Mouse (Mus musculus): Measurements from ENCODE around the gene Olfr263. TPM values are rescaled to one million over a fixed set of nuclear protein-coding genes. Genes with fewer than 3 reads are reported as not detected.

Olfr263 gene
- polyA plus RNA-seq, 1 experiment from 2014 or later, result not detected

DNA sequence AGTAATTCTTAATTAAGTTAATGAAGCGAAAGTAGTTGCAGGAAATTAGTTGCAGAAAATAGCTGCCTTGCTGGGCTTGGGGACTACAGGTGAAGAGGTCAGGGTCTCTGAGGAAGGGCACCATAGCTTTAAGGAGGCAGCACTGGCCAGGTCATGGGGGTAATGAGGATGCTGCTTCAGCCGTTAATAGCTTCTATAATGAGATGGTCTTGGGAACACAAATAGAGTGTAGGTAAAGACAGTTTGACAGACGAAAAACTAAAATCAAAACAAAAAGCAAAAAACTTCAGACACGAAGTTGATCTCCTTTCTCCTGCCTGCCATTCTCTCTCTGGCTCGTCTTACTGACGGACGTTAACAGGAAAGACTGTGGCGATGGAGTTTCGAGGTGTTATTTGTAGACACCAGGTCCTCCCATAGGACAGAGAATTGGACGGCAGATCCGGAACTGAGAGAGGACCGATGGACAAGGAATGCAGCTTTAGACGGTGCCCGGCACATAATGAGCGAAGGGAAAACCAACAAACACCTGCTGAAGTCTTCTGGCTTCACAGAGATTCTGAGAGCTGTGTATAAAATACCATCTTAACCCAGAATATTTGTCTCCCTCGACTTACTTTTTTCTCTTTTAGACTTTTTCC is 39.1 kb downstream of the Olfr263 start:
- Histone ChIP-seq H3K27me3 (ENCODE audit: insufficient read depth, low read length) (no peaks in the 10 kb centered on the region), H3K36me3 (ENCODE audit: insufficient read depth, low read length) (no peaks in the 10 kb centered on the region), H3K4me2 (replicated peaks; ENCODE audit: low read depth, low read length) (peak overlapping the region; percentile 96), H3K9me3 (ENCODE audit: low read length) (no peaks in the 10 kb centered on the region), H3K4me1 (ENCODE audit: insufficient read depth, low read length) (peaks cover 10% of the 10 kb centered on the region; the same call in 1 of the 2 replicates), H3K27ac (ENCODE audit: low read length) (peak overlapping the region; percentile 56), H3K9ac (replicated peaks; ENCODE audit: low read length) (peak overlapping the region; percentile 64), H3K4me3 (ENCODE audit: low read length) (peak overlapping the region; percentile 73)
- under 1% methylated on average over 16 of the region's 16 CpGs for WGBS
- ATAC-seq (ENCODE audit: low FRiP score, low TSS enrichment), result no peak

DNA sequence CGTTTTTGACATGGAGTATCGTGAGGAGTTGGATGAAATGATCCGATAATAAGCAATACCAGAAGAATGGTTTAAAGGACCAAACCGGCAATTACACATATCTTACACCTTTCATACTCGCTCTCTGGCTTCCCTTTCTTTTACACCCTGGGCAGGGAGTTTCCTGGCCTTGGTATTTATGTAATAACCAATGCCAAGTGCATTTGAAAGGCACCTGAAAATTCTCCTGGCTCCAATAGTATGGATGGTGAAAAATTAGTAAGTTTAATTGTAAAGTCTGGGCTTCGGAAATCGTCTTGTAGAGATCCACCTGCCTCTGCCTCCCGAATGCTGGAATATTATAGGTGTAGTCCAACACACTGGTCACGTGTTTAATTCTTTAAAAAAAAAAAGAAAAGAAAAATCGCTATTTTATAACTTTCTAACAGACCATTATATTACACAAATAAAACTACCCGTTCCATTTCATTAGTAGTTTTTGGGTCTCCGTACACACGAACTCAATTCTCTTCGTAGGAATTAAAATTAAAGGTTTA is 39.8 kb downstream of the Olfr263 start:
- peaks cover 14% of the 10 kb centered on the region; the same call in 1 of the 2 replicates for H3K4me1 ChIP-seq (ENCODE audit: insufficient read depth, low read length)
- 3% methylated on average over 14 of the region's 14 CpGs for WGBS
- no peaks in the 10 kb centered on the region for H3K27me3 ChIP-seq (ENCODE audit: insufficient read depth, low read length)
- no peaks in the 10 kb centered on the region for H3K9me3 ChIP-seq (ENCODE audit: low read length)
- H3K36me3 ChIP-seq (ENCODE audit: insufficient read depth, low read length), result no peaks in the 10 kb centered on the region
- no peak for ATAC-seq (ENCODE audit: low FRiP score, low TSS enrichment)
- H3K4me2 ChIP-seq (replicated peaks; ENCODE audit: low read depth, low read length), result peak overlapping the region; percentile 96
- no peak overlapping the region for H3K27ac ChIP-seq (ENCODE audit: low read length)
- no peak overlapping the region for H3K9ac ChIP-seq (replicated peaks; ENCODE audit: low read length)
- H3K4me3 ChIP-seq (ENCODE audit: low read length), result peak overlapping the region; percentile 73

DNA sequence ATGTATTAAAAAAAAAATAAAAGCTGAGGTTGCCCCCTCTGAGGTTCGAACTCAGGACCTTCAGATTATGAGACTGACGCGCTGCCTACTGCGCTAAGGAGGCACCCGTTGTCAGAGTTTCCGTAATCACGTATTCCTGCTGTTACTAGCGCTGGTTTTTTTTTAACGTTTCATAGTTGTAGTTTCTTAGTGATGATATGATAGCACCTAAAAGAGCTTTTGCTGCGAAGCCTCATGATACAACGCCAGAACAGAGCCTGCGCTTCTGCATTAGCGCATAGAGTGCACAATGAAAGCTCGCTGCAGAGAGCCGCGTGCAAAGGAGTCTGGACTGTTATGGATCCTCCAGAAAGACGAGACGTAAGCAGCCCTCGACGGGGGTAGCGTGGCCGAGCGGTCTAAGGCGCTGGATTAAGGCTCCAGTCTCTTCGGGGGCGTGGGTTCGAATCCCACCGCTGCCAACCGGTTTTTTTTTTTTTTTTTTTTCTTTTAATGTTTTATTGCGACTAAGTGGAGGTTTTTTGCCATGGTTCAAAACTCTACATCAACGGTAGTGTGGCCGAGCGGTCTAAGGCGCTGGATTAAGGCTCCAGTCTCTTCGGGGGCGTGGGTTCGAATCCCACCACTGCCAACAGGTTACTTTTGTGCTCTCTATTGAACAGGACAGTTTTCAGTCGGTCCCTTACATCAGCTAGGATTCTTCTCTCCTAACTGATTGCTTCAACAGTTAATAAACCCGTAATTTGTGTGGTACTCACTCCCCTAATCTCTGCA is 40.4 kb downstream of the Olfr263 start:
- H3K9ac ChIP-seq (replicated peaks; ENCODE audit: low read length), result peak overlapping the region; percentile 33

DNA sequence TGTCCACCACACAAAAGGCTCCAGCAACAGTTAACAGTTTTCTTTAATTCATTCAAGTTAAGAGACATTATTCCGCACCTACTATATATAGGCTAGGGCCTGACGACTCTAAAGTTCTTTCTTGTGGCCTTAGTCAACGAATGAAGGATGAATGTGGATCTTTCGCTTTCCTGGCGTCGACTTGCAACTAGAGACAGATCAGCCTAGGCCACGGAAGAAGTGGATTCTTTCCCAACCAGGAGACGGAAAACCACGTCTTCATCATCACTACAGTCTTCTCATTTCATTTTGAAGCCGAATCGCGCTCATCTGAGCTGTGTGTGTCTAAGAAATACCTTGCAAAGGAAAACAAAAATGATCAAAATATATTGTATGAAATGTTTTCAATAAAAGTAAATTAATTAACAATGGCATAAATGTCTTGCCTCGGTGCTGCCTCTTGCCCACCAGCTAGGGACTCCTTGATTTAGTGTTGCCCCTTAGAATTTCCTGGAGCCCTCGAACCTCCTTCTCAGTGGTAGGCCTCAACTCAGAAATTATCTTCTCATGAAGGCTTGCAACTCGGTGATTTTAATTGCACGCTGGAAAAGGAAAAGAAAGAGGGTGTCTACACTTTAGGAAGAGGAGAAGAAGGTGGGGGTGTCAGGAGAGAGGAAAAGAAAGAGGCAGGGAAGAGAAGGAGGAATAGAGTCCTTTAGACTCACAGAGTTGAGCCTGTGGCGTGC is 41.2 kb downstream of the Olfr263 start:
- peaks cover 14% of the 10 kb centered on the region; the same call in 1 of the 2 replicates for H3K4me1 ChIP-seq (ENCODE audit: insufficient read depth, low read length)
- H3K4me3 ChIP-seq (ENCODE audit: low read length), result peak overlapping the region; percentile 73
- H3K4me2 ChIP-seq (replicated peaks; ENCODE audit: low read depth, low read length), result peak overlapping the region; percentile 96
- no peaks in the 10 kb centered on the region for H3K27me3 ChIP-seq (ENCODE audit: insufficient read depth, low read length)
- no peaks in the 10 kb centered on the region for H3K9me3 ChIP-seq (ENCODE audit: low read length)
- no peak overlapping the region for H3K9ac ChIP-seq (replicated peaks; ENCODE audit: low read length)
- H3K27ac ChIP-seq (ENCODE audit: low read length), result no peak overlapping the region
- no peak for ATAC-seq (ENCODE audit: low FRiP score, low TSS enrichment)
- WGBS, result 50% methylated on average over 17 of the region's 17 CpGs
- no peaks in the 10 kb centered on the region for H3K36me3 ChIP-seq (ENCODE audit: insufficient read depth, low read length)

More for the DNA sequence above, 40.4 kb downstream of the Olfr263 start:
- Histone ChIP-seq H3K4me3 (ENCODE audit: low read length) (peak overlapping the region; percentile 73), H3K36me3 (ENCODE audit: insufficient read depth, low read length) (no peaks in the 10 kb centered on the region), H3K4me2 (replicated peaks; ENCODE audit: low read depth, low read length) (peak overlapping the region; percentile 96), H3K4me1 (ENCODE audit: insufficient read depth, low read length) (peaks cover 14% of the 10 kb centered on the region; the same call in 1 of the 2 replicates), H3K27me3 (ENCODE audit: insufficient read depth, low read length) (no peaks in the 10 kb centered on the region), H3K9me3 (ENCODE audit: low read length) (no peaks in the 10 kb centered on the region), H3K27ac (ENCODE audit: low read length) (peak overlapping the region; percentile 29; the same call in 1 of the 2 replicates)
- under 1% methylated on average over 39 of the region's 39 CpGs for WGBS
- ATAC-seq (ENCODE audit: low FRiP score, low TSS enrichment), result peak; percentile 80

DNA sequence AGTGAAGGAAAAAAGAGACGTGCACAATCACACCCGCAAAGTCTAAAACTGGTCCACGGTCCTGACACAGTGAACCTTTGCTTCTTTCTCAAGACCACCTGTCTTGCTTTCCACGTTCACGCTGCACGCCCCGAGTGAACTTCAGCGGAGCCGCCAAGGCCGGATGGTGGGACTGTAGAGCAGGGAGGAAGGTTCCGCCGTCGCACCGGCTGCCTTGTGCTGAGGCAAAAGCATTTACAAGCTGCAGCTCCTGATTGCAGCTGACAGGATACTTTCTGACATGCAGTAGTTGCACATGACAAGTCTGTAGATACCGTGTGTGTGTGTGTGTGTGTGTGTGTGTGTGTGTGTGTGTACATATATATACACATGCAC is 41.7 kb downstream of the Olfr263 start:
- Histone ChIP-seq H3K36me3 (ENCODE audit: insufficient read depth, low read length) (no peaks in the 10 kb centered on the region), H3K4me2 (replicated peaks; ENCODE audit: low read depth, low read length) (peak overlapping the region; percentile 57), H3K9me3 (ENCODE audit: low read length) (no peaks in the 10 kb centered on the region), H3K9ac (replicated peaks; ENCODE audit: low read length) (no peak overlapping the region), H3K4me1 (ENCODE audit: insufficient read depth, low read length) (peaks cover 14% of the 10 kb centered on the region; the same call in 1 of the 2 replicates), H3K4me3 (ENCODE audit: low read length) (peak overlapping the region; percentile 51), H3K27ac (ENCODE audit: low read length) (no peak overlapping the region), H3K27me3 (ENCODE audit: insufficient read depth, low read length) (no peaks in the 10 kb centered on the region)
- WGBS, result 7% methylated on average over 15 of the region's 15 CpGs
- no peak for ATAC-seq (ENCODE audit: low FRiP score, low TSS enrichment)

DNA sequence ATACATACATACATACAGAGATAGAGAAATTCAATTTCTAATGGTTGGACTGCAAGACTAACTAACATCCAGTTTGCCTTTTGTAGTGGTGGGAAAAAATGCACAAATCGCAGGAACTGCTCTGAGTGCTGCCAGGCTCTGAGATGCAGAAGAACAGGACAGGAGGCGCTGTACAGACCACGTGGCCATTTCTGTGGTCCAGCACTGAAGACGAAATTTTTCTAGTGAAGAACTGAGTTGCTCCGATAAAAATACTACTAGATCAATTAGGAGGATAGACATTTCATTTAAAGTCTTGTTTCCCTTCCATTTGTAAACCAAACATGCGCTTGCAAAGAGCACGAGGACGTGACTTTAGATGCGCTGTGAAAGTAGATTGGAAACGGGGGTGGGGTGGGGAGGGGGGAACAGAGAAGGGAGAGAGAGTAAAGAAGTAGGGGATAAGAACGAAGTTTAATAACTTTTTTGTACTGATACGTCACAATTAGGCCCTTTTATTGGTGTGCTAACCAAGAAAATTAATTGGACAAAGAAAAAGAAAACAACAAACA is 42.2 kb downstream of the Olfr263 start:
- Histone ChIP-seq H3K27ac (ENCODE audit: low read length) (0 out of 2 replicates have a peak overlapping the region, but pooled peaks have one; percentile 13), H3K9me3 (ENCODE audit: low read length) (no peaks in the 10 kb centered on the region), H3K9ac (replicated peaks; ENCODE audit: low read length) (peak overlapping the region; percentile 35; the same call in 1 of the 2 replicates), H3K36me3 (ENCODE audit: insufficient read depth, low read length) (no peaks in the 10 kb centered on the region), H3K4me3 (ENCODE audit: low read length) (peak overlapping the region; percentile 51), H3K4me2 (replicated peaks; ENCODE audit: low read depth, low read length) (peak overlapping the region; percentile 57), H3K4me1 (ENCODE audit: insufficient read depth, low read length) (peaks cover 14% of the 10 kb centered on the region; the same call in 1 of the 2 replicates), H3K27me3 (ENCODE audit: insufficient read depth, low read length) (no peaks in the 10 kb centered on the region)
- WGBS, result under 1% methylated on average over 12 of the region's 12 CpGs
- ATAC-seq (ENCODE audit: low FRiP score, low TSS enrichment), result 0 out of 2 replicates have a peak, but pooled peaks have one; percentile 33

DNA sequence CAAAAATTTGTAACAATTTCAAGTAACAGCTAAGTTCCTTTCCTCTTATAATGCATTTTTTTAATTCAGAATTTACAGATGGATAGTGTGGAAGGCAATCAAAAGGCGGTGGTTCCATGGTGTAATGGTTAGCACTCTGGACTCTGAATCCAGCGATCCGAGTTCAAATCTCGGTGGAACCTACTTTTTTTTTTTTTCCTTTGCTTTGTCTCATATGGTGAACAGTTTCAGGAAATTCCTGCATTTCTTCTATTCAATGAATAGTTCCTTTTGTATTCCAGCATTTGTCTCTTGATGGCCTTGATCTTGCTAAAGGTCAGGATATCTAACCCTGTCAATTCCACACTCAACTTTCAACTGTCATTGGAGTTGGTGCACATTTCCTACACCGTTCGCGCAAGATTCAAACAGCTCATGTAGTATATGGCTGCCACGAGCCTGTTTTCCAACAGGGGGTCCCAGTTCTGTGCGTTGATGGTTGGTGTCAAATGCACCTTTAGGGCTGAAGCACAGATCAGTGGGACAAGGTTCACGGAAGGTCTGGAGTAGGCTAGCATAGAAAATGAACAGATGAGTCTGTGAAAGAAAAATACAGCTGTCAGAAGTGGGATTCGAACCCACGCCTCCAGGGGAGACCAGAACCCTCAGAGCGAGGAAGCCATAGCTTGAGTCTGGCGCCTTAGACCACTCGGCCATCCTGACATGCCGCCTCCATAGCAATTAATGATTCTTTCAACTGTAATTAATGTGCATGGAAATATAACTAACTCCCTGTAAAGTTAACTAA is 43.0 kb downstream of the Olfr263 start:
- Histone ChIP-seq H3K27ac (ENCODE audit: low read length) (peak overlapping the region; percentile 85), H3K4me2 (replicated peaks; ENCODE audit: low read depth, low read length) (peak overlapping the region; percentile 57)
- ATAC-seq (ENCODE audit: low FRiP score, low TSS enrichment), result peak; percentile 69

DNA sequence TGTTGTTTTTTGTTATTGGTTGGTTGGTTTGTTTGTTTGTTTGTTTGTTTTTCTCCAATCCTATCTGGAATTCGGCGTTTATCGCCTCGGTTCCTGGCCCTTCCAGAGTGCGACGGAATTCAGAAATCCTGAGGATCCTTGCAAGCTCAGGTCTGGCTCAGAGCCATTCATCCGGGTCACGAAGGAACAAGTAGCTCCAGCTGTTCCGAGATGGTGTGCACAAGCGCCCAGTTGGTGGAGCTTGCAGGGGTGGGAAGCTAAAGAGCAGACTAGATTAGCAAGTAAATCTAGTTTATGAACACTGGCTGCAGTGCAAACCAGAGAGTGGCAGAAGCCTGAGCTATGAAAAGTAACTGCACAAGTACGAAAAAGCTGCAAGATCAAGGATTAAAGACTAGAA is 43.6 kb downstream of the Olfr263 start:
- Histone ChIP-seq H3K4me2 (replicated peaks; ENCODE audit: low read depth, low read length) (peak overlapping the region; percentile 57), H3K36me3 (ENCODE audit: insufficient read depth, low read length) (no peaks in the 10 kb centered on the region), H3K4me1 (ENCODE audit: insufficient read depth, low read length) (peaks cover 14% of the 10 kb centered on the region), H3K27ac (ENCODE audit: low read length) (peak overlapping the region; percentile 85), H3K27me3 (ENCODE audit: insufficient read depth, low read length) (no peaks in the 10 kb centered on the region), H3K4me3 (ENCODE audit: low read length) (peak overlapping the region; percentile 43), H3K9ac (replicated peaks; ENCODE audit: low read length) (peak overlapping the region; percentile 58), H3K9me3 (ENCODE audit: low read length) (no peaks in the 10 kb centered on the region)
- WGBS, result under 1% methylated on average over 11 of the region's 11 CpGs
- ATAC-seq (ENCODE audit: low FRiP score, low TSS enrichment), result peak; percentile 46; the same call in 1 of the 2 replicates

More for the DNA sequence above, 43.0 kb downstream of the Olfr263 start:
- H3K4me3 ChIP-seq (ENCODE audit: low read length), result peak overlapping the region; percentile 43
- no peaks in the 10 kb centered on the region for H3K36me3 ChIP-seq (ENCODE audit: insufficient read depth, low read length)
- no peaks in the 10 kb centered on the region for H3K27me3 ChIP-seq (ENCODE audit: insufficient read depth, low read length)
- H3K9me3 ChIP-seq (ENCODE audit: low read length), result no peaks in the 10 kb centered on the region
- peaks cover 14% of the 10 kb centered on the region; the same call in 1 of the 2 replicates for H3K4me1 ChIP-seq (ENCODE audit: insufficient read depth, low read length)
- under 1% methylated on average over 16 of the region's 16 CpGs for WGBS
- H3K9ac ChIP-seq (replicated peaks; ENCODE audit: low read length), result peak overlapping the region; percentile 8; the same call in 1 of the 2 replicates

Measured in kidney, embryonic 16.5 days (tissue).